Mouse (Mus musculus) spleen, adult 2 months (tissue): ENCODE data around the gene 4931406C07Rik.

ENCODE experiments used
- CTCF ChIP-seq: fragments of 200-500 bp; IDR thresholded peaks from 2 replicates; pipeline ENCODE4 v1.5.1; 2011; ENCODE audit warnings: mild to moderate bottlenecking, inconsistent platforms; ENCODE audit not compliant: insufficient read depth, insufficient read length, insufficient replicate concordance; ENCODE audit errors: extremely low read depth
- POLR2A ChIP-seq: fragments of 200-500 bp; IDR thresholded peaks from 2 replicates; pipeline ENCODE4 v1.6.1; 2011; ENCODE audit warnings: low read depth, low read length, inconsistent platforms

GRCm38 (mm10) chr9:15254501-15254900 is 51.7 kb downstream of the 4931406C07Rik start:
- no peak for TF ChIP-seq CTCF
- no peak for TF ChIP-seq POLR2A
